Mouse (Mus musculus) layer of hippocampus, adult 11-12 months (tissue): ENCODE measurements around the gene Adgrl4.

Experiments
- DNase-seq: peaks from one replicate; pipeline ENCODE4 v3.0.0; 2022; ENCODE audit warnings: low spot score

The Adgrl4 gene

DNA sequence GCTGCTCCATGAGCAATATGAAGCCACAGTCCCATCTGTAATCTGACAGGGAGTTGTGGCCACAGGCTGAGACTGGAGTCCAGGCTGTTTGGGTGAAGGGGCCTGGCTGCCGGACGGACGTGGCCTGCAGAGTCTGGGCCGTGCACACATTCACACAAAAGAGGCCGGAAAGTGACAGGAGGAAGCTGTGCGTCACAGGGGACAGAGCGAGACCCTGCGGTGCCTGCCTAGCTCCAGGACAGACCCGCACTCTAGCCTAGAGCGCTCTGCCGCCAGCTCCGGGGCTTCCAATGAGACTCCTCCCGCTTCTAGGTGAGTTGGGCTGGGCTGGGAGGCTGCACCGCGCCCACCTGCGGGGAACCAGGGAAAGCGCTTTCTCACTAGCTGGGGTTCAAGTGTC, at the start of gene Adgrl4:
Adgrl4 (plus strand) TSS at position 195 of the 400 bp plus-strand sequence.
- no peak for DNase-seq

DNA sequence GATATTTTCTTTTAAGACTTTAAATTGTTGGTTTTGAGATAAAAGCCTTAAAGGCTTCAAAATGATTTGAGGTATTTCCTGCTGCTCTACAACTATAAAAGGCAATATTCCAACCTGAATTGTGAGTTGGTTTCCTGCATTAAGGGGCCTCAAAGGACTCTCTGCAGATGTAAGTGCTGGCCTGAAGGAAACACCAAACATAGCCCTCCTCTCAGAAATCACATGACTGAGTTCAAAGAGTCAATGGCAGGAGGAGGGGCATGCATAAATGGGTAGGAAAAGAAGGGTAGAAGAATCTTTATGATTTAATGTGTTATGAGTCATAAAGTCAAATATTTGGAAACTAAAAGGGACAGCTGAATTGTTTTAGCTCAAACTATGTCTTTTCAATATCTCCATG, 46.8 kb upstream of the Adgrl4 start:
- no peak for DNase-seq

DNA sequence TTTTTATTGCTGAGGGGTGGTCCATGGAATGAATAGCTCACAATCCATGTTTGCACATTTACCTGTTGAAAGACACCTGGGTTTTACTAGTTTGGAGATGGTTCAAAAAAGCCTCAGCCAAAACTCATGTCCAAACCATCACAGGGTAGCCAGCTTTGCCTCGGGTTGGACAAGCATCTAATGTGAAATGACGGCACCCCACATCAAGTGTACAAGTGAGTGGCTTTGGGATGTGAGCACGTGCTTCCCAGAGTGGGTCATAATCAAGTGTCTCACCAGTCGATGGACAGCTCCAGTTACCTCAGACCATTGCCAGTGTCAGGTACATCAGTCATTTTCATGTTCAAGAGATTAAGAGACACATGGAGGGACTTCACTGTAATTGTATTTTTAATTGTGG, 44.8 kb upstream of the Adgrl4 start:
- DNase-seq, result no peak

DNA sequence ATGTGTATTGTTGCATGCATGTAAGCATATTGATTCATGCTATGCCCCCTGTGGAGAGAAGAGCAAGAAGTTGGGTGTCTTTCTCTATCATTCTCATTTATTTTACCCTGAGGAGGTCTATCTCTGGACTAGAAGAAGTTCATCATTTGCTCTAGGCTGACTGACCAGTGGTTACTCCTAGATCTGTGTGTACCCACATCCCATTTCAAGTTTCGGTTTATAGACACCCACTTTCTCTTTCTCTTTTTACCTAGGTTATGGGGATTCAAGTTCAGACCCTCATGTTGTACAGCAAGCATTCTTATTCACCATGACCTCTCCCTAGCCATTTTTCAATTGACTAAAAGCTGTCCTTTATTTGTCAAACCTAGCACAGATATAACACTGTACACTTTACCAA, 44.4 kb upstream of the Adgrl4 start:
- no peak for DNase-seq

GRCm38 (mm10) chr3:151399270-151399669, 38.4 kb upstream of the Adgrl4 start:
- no peak for DNase-seq

DNA sequence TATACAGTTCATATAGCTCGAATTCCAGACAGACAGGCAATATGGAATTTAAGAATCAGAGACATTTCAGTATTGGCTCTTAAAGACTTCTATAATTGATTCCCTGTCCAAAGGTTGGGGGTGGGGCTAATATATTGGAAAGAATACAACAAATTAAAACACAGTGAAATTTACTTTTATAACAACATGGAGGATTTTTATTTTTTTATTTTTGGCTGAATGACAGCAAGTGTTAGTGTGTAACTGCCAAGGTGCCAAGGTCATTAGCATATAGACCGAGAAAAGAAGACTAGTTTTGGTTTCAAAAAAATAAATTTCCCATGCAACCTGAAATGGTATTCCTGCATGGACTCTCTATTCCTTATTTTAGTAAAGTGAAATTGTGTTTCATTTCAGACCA, 26.7 kb upstream of the Adgrl4 start:
- DNase-seq, result no peak

GRCm38 (mm10) chr3:151411488-151411887, 26.2 kb upstream of the Adgrl4 start:
- DNase-seq, result no peak

DNA sequence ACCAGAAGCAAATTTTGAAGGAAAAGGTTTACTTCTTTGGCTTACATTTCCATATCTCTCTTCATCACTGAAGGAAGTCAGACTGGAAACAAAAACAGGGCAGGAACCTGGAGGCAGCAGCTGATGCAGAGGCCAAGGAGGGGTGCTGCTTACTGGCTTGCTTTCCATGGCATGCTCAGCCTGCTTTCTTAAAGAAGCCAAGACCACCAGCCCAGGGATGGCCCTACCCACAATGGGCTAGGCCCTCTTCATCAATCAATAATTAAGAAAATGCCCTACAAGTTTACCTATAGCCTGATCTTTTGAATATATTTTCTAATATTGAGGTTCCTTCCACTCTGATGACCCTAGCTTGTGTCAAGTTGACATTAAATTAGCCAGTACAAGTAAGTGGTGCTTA, 20.8 kb upstream of the Adgrl4 start:
- DNase-seq, result no peak

DNA sequence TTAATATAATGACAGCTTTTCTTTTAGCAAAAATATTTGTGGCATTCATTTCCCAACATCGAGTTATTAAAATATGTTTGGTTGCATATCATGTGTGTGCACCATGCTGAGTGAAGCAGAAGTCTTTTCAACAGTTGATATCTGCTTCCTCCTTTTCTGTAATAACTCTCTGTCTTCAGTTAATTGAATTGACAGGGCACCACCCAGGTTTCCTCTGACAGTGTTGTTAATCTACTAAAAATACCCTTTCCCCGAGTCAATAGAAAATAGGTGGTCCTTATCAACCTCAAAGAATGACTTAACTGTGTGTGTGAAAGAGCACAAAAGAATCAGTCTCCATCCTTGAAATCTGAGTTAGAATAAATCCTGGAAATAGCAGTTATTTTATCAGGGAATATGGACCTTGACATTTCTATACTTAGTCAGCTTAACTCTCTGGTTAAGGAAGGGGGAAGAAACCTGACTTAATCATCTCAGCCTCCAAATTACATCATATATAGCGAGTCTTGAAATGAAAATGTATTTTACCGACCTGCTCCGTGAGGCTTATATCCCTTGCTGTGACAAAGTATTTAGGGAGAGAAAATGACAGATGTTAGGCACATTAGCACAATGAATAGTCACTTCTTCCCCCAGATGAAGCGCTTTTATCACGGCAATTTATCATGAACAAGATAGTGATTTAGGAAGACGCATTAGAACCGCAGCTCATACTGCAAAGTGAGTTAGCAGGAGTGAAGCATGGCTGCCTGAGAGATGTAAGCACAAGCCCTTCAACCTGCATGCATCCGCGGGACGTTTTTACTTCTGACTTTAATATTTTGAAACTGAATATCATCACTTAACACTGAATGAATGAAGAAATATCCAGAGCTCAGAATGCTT, 19.8 kb upstream of the Adgrl4 start:
- no peak for DNase-seq

DNA sequence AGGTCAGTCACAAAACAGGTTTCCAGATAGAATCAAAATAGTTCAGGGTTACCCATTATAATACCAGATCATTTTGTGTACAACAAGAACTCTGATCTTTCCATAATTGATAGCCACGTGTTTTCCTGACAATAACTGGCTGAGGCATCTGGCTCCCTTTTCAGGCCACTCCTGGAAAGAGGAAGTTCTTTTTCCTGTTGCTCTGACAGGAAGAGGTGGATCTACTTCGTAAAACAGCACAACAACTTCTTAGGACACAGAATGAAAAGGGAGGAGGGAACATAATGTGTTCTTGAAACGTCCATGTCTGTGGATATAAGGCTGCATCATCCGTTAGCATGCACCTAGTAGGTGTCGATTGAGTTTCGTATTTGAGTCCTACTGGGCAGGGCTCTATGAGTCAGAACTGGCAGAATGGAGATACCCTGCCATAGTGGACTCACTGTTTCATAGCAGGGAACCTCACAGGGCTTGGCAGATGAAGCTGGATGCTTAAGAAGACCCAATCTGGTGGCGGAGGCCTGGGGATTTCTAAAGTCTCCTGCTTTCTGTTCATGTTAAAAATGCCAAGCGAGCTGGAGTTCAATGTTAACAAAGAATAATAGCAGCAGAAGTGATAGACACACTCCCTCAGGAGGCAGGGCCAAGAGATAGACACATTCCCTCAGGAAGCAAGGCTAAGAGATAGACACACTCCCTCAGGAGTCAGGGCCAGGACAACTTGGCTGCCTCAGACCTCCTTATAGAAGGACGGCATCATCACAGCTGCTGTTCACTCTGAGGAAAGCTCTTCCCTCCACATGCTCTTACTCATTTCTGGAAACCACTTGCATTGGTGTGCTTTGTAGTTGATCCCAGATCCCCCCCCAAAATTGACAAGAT, 13.1 kb upstream of the Adgrl4 start:
- DNase-seq, result no peak

DNA sequence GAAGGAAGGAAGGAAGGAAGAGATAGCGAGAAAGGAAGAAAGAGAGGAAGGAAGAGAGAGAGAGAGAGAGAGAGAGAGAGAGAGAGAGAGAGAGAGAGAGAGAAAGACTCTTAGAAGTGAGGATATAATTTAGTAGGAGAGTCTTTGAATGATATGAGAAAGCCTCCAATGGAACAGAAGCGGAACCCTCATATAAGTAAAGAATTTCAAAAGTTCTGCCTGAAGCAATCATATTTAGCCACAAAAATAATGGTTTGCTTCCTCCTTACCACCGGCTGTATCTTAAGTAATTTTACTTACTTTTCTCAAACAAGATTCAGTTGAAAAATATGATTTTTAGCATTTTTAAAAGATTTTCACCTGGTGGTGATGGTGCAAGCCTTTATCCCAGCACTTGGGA, 7.6 kb upstream of the Adgrl4 start:
- DNase-seq, result no peak

GRCm38 (mm10) chr3:151431507-151431906, 6.2 kb upstream of the Adgrl4 start:
- no peak for DNase-seq

DNA sequence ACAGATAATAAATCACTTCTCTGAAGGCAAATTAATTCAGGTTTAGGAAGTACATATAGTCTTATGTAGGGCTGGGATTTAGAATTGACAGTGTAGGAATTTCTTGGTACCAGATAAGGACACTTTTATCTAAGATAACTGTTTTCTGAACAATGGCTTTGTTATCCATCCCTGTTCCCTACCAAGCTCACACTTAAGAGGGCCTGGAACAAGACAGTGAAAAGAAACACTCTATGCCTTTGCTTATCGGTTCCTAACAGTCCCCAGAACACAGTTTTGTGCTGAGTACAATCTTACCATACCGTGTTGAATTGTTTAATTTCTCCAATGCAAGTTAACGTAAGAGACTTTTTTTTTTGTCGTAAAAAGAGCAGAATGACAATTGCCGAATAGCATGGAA, 677 bp downstream of the Adgrl4 start:
- no peak for DNase-seq

- no peak for DNase-seq
Observed at GRCm38 (mm10) chr3:151439976-151440375, 2.3 kb downstream of the Adgrl4 start.

DNA sequence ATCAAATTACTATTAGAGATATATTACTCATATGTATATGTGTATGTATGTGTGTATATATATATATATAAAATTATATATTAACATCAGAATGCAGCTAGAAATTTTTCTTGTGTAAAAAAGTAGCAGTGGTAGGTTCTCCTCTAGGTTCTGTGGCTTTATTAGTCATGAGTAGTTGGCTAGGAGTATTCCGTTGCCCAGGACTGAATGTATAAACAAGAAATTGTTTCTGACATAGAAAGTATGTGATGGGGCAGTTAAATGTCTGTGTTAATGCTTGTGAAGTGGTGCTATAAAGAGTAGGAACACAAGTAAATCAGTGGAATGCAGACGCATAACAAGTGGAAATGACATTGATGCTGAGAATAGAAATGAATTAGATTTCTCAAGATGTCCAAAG, 4.3 kb downstream of the Adgrl4 start:
- DNase-seq, result no peak

- DNase-seq, result no peak
Observed at GRCm38 (mm10) chr3:151443486-151443885, 5.8 kb downstream of the Adgrl4 start.

DNA sequence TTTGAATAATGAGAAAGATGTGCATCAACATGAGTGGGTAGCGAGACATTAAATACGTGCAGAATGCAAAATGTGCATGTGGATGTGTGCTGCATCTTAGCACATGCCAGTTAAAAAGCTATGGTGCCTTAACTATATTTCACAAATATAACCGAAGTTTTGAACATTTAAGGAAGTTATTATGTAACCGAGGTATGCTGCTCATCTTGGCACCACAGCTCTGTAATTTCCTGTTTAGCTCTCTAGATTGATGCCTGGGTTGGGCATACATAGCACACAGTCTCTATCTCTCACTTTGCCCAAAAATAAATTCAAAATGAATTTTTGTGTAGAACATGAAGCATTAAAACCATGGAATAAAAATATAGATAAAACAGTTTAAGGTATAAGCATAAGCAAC, 6.6 kb downstream of the Adgrl4 start:
- no peak for DNase-seq

DNA sequence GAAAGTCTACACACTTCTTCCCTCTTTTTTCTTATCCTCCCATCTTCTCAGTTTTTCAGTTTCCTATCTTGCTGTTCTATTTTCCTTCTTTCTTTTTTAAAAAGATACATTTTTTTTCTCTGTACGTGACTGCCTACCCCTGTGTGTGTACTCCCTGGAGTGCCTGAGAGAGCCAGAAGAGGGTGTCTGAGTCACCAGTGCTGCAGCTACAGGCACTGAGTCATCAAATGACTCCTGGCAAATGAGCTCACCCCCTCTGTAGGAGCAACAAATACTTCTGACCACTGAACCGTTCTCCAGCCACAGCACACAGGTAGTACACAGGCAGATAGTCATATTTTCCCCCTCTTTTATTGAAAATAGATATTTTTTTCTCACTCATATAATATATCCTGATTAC, 8.2 kb downstream of the Adgrl4 start:
- DNase-seq, result no peak

DNA sequence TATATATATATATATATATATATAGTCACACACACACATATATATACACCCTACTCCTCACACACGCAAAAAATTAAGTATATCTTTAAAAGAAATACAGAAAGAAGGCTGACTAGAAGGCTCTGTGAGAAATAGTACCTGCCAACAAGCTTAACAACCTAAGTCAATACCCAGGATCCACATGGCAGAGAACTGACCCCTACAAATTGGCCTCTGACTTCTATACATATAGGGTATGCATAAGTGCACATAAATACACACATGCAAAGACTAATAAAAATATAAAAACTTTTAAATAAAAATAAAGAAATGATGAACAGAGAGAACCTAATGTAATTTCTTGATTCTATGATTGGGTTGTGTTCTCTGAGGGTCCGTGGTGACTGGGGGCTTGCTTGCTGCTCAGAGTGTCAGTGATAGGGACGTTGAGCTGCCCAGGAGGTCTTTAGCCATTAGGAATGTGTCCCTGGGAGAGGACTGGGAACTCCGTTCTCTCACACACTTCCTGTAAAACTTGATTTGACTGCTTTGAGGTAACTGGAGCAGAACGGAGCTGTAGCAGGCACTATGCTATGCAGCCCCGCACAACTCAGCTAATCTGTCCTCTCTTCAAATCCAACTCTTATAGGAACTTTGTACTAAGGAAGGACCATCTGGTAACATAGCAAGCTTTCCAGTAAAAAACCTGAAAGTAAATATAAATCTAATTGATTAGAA, 17.5 kb downstream of the Adgrl4 start:
- DNase-seq, result no peak

- DNase-seq, result no peak
Observed at GRCm38 (mm10) chr3:151459430-151460190, 21.9 kb downstream of the Adgrl4 start.

GRCm38 (mm10) chr3:151465215-151465614, 27.5 kb downstream of the Adgrl4 start:
- DNase-seq, result no peak

- no peak for DNase-seq
Observed at GRCm38 (mm10) chr3:151488853-151489252, 51.2 kb downstream of the Adgrl4 start.
